Mouse (Mus musculus): Measurements from ENCODE around the gene Exoc1. TPM values are rescaled to one million over a fixed set of nuclear protein-coding genes. Genes with fewer than 3 reads are reported as not detected.

Exoc1 gene
- total RNA-seq, 1 experiment from 2014 or later: 58.8 TPM

DNA sequence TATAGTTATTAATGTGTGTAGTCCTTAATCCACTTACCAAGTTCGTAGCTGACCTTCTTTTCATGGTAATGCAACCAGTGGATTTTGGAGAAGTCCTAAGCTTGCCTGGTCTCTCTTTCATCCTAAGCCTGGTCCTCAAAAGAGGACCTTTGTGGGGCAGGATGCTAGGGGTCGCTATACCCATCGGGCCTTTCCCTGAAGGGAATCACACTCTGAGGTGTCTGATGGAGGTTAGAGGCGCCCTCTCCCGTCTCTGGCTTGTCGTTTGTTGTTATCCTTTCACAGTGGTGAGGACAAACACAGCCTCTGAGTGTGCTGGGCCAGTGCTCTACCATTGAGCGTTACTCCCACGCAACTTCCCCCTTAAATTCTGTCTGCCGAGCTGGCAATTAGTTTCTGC, 62.8 kb downstream of the Exoc1 start:
- no peak for ATAC-seq (replicated peaks; ENCODE audit: low read depth, poor library complexity, severe bottlenecking)

DNA sequence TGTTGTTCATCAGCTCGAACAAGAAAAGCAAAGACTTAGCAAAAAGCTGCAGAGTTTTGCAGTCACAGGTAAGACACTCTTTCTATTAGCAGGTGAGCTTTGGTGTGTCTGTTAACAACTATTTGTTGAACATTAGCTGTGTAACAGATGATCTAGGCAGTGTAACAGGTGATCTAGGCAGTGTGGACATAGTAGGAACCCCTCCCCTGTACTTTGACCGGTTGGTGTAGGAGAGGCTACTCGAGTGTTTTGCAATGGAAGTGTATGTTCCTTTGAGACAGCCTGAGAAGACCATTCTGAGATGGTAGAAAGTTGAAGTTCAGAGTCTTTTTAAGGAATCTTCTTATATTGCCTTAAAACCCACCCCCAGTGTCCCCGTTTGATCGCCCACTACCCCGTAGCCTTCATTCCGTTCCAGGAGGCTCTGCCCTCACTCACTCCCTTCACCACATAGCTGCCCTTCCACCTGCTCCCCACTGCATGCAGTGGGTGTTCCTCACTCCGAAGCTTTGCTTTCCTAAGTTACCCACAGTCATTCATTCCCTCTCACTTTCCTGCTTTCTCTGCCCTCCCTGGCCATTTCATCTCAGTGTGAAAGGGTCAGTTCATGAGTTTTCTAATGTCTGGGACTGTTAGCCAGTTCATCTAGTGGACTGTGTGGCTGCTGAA, 80.7 kb downstream of the Exoc1 start:
- ATAC-seq (replicated peaks; ENCODE audit: low read depth, poor library complexity, severe bottlenecking): no peak

DNA sequence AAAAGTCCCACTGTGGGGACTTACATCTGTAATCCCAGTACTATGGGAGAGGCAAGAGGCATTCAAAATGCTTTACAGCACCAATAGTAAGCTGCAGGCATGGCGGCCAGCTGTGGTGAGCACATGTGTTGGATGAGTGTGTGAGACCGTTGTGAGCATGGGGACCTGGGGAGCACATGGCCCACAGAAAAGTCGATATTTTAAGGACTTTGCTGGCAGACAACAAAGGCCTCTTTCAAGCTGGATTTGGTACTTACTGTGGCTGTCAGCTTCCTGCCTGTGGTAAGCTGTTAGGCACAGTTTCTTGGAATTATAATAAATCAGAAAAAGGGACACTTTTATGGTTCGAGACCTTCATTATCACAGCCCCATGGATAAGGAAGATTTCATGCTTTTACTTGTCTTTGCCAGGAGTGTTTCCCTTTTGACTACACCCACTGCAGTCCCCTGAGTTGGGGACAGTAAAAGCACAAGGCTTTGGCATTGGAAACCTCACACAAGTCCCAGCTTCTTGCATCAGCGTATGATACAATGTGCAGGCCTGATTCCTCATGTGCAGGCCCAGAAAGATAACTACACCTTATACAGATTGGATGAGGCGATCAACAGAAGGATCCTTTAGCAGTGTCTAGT, 83.9 kb downstream of the Exoc1 start:
- no peak for ATAC-seq (replicated peaks; ENCODE audit: low read depth, poor library complexity, severe bottlenecking)

DNA sequence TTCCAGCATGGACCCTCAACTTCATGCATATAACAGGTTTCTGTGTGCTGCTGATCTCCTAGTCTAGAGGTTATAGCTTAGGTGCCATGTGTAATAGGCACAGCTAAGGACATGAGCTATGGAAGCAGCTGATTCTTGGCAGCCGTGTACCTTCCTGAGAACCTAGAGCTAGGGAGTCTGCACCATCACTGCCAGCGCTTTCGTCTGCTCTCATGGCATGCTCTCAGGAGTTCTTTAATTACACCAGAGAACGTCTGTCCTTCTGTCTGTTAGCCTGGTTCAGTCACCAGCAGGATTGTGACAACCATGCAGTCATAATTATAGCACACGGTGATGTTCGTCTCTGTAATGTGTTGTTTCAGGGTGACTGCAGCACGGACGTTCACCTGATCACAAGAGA, 86.2 kb downstream of the Exoc1 start:
- ATAC-seq (replicated peaks; ENCODE audit: low read depth, poor library complexity, severe bottlenecking): no peak

DNA sequence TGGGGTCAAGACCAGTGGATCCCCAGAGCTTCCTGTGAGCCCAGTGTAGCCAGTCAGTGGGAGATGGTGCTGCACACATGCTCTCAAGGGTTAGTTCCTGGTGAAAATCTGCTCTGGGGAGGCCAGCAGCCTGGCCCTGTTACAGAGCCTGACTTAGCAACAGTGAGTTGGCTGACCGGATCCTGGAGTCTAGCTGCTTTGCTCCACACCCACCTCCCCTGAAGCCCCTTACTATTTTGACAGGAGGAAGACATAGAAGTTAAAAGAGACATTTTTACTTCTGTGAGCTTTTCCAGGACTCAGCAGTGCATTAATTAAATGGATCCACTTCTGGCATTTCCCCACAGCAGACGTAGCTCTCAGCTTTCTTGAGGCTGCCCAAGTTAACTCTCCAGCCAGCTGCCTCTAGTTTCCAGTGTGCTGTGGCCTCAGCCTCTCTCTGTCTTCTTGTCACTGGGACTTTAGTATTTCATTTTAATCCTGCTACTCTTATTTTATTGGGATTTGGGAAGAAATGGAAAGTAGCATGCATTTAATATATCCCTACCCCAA, 87.2 kb downstream of the Exoc1 start:
- no peak for ATAC-seq (replicated peaks; ENCODE audit: low read depth, poor library complexity, severe bottlenecking)

DNA sequence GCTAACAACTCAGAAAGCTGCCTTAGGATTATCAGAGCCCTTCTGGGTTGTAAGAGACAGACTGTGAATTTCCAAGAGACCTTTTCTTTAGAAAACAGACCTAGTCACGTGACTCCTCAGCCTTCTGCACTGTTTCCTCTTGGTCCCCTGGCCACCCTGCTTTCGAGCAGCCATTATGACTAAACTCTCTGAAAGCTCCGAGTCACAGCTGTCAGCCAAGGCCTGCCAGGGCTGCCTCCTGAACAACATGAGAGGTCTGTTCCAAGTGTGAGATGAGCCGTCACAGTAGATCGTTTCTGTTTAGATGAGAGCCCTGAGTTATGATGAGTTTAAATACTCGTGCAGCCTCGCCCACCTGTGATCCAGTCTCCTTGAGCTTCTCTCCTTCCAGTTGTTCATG, 89.6 kb downstream of the Exoc1 start:
- ATAC-seq (replicated peaks; ENCODE audit: low read depth, poor library complexity, severe bottlenecking): no peak

Other genes starting within 250 kb of the Exoc1 start
- 11.0 and 13.9 TPM in 2 replicates for gene Clock, start 224.5 kb upstream of the Exoc1 start, total RNA-seq (2017)
- not detected in 2 replicates for gene Pdcl2, start 198.2 kb upstream of the Exoc1 start, total RNA-seq (2017)
- not detected in 2 replicates for gene Nmu, start 165.5 kb upstream of the Exoc1 start, total RNA-seq (2017)
- gene Gm7271, start 45.3 kb upstream of the Exoc1 start, total RNA-seq (2017): not detected in 2 replicates
- gene Cep135, start 59.4 kb downstream of the Exoc1 start, total RNA-seq (2017): 17.0 and 21.8 TPM in 2 replicates
- gene C530008M17Rik, start 127.2 kb downstream of the Exoc1 start, total RNA-seq (2017): 6.8 and 10.1 TPM in 2 replicates

Measured in common myeloid progenitor, adult 5-6 weeks (primary cell).